Mouse (Mus musculus) CH12.LX (cell line): Measurements from ENCODE around the gene Rita1. TPM values are rescaled to one million over a fixed set of nuclear protein-coding genes. Genes with fewer than 3 reads are reported as not detected.

Experiments used
- DNase-seq: peaks from one replicate; pipeline ENCODE4 v3.0.0-alpha.2; 2013; ENCODE audit errors: extremely low read depth
- H3K27ac ChIP-seq: 2 replicates; pipeline ENCODE4 v1.5.1; 2012; ENCODE audit warnings: low read depth, mild to moderate bottlenecking, control low read depth, moderate library complexity; ENCODE audit not compliant: insufficient read depth
- H3K27me3 ChIP-seq: replicated peaks from 2 replicates; pipeline ENCODE3; 2012; ENCODE audit warnings: inconsistent platforms
- H3K36me3 ChIP-seq, 2 experiments: replicated peaks in 1 of 2; 2 replicates each; pipeline versions ENCODE3 to v1.6.1; 2012; ENCODE audit warnings: inconsistent platforms in 1 of 2, low read length in 1 of 2, mild to moderate bottlenecking in 1 of 2, mixed read lengths in 1 of 2, moderate library complexity in 1 of 2; ENCODE audit not compliant: control insufficient read depth in 1 of 2, insufficient read depth in 1 of 2
- H3K4me1 ChIP-seq, 2 experiments: 2 replicates each; pipeline ENCODE4 v1.6.1; 2012; ENCODE audit warnings: inconsistent platforms in 1 of 2, moderate library complexity in 1 of 2; ENCODE audit not compliant: insufficient read depth in 2 of 2, control insufficient read depth in 1 of 2
- H3K4me2 ChIP-seq: 2 replicates; pipeline ENCODE4 v1.6.1; 2012; ENCODE audit warnings: low read depth, mild to moderate bottlenecking, control low read depth; ENCODE audit not compliant: poor library complexity, insufficient read depth, severe bottlenecking
- H3K4me3 ChIP-seq, 3 experiments: fragments of 150-350 bp in 1 of 3; sonication (generic) in 1 of 3; replicated peaks in 1 of 3; 2 replicates each; pipeline versions ENCODE3 to v1.5.1; 2011 to 2012; ENCODE audit warnings: low read depth in 2 of 3, low read length in 2 of 3, mild to moderate bottlenecking in 2 of 3, moderate library complexity in 2 of 3, control low read depth in 1 of 3, improper control_type of control experiment in 1 of 3, inconsistent platforms in 1 of 3, mixed read lengths in 1 of 3; ENCODE audit not compliant: poor library complexity in 1 of 3
- H3K79me2 ChIP-seq: replicated peaks from 2 replicates; pipeline ENCODE4 v1.6.1; 2012; ENCODE audit warnings: mild to moderate bottlenecking, moderate library complexity; ENCODE audit not compliant: control insufficient read depth, poor library complexity, insufficient read depth, severe bottlenecking; ENCODE audit errors: extremely low read depth
- H3K9ac ChIP-seq: 2 replicates; pipeline ENCODE4 v1.6.1; 2012; ENCODE audit warnings: low read depth, mild to moderate bottlenecking, control low read depth, moderate library complexity; ENCODE audit not compliant: insufficient read depth
- H3K9me3 ChIP-seq: replicated peaks from 2 replicates; pipeline ENCODE3; 2012; ENCODE audit warnings: low read length, inconsistent platforms, mixed read lengths
- BHLHE40 ChIP-seq: IDR thresholded peaks from 2 replicates; pipeline ENCODE4 v1.6.1; 2011; ENCODE audit warnings: mild to moderate bottlenecking, low read depth, low read length, improper control_type of control experiment
- ELF1 ChIP-seq: IDR thresholded peaks from 2 replicates; pipeline ENCODE4 v1.6.1; 2014; ENCODE audit warnings: low read depth, mild to moderate bottlenecking, inconsistent platforms, low read length, improper control_type of control experiment
- ETS1 ChIP-seq: conservative IDR thresholded peaks from 2 replicates; pipeline ENCODE4 v1.6.1; 2012; ENCODE audit warnings: low read depth, mild to moderate bottlenecking, inconsistent platforms, low read length, improper control_type of control experiment, moderate library complexity
- KAT2A ChIP-seq: IDR thresholded peaks from 2 replicates; pipeline ENCODE4 v1.6.1; 2012; ENCODE audit warnings: low read length, improper control_type of control experiment, inconsistent platforms; ENCODE audit not compliant: insufficient replicate concordance
- MAFK ChIP-seq: IDR thresholded peaks from 2 replicates; pipeline ENCODE4 v1.6.1; 2011; ENCODE audit warnings: low read length, improper control_type of control experiment; ENCODE audit not compliant: insufficient replicate concordance
- MAX ChIP-seq: IDR thresholded peaks from 2 replicates; pipeline ENCODE4 v1.6.1; 2011; ENCODE audit warnings: low read length, improper control_type of control experiment
- MEF2A ChIP-seq: IDR thresholded peaks from 2 replicates; pipeline ENCODE4 v1.6.1; 2014; ENCODE audit warnings: low read depth, mild to moderate bottlenecking, inconsistent platforms, low read length, improper control_type of control experiment, borderline replicate concordance
- MXI1 ChIP-seq: IDR thresholded peaks from 2 replicates; pipeline ENCODE4 v1.6.1; 2011; ENCODE audit warnings: mild to moderate bottlenecking, low read depth, low read length, improper control_type of control experiment
- MYC ChIP-seq: IDR thresholded peaks from 2 replicates; pipeline ENCODE4 v1.6.1; 2011; ENCODE audit warnings: low read depth, mild to moderate bottlenecking, improper control_type of control experiment, low read length
- NELFE ChIP-seq: IDR thresholded peaks from 2 replicates; pipeline ENCODE4 v1.6.1; 2011; ENCODE audit warnings: low read depth, low read length, improper control_type of control experiment
- SIN3A ChIP-seq: IDR thresholded peaks from 2 replicates; pipeline ENCODE4 v1.6.1; 2012; ENCODE audit warnings: low read length, improper control_type of control experiment, inconsistent platforms
- UBTF ChIP-seq: IDR thresholded peaks from 2 replicates; pipeline ENCODE4 v1.6.1; 2012; ENCODE audit warnings: low read depth, mild to moderate bottlenecking, inconsistent platforms, low read length, improper control_type of control experiment, moderate library complexity
- USF1 ChIP-seq: IDR thresholded peaks from 2 replicates; pipeline ENCODE4 v1.6.1; 2014; ENCODE audit warnings: low read depth, mild to moderate bottlenecking, inconsistent platforms, low read length, improper control_type of control experiment
- USF2 ChIP-seq: conservative IDR thresholded peaks from 2 replicates; pipeline ENCODE4 v1.6.1; 2011; ENCODE audit warnings: low read depth, low read length, improper control_type of control experiment
- ZC3H11A ChIP-seq: IDR thresholded peaks from 2 replicates; pipeline ENCODE4 v1.6.1; 2012; ENCODE audit warnings: low read depth, mild to moderate bottlenecking, inconsistent platforms, low read length, improper control_type of control experiment
- ZNF384 ChIP-seq: IDR thresholded peaks from 2 replicates; pipeline ENCODE4 v1.6.1; 2012; ENCODE audit warnings: low read depth, low read length, improper control_type of control experiment, inconsistent platforms
- dilution Hi-C: fragments of 300-500 bp; cut with MboI; formaldehyde crosslinking; loops from 2 replicates; pipeline ENCODE4 v1.14.3; 2020; ENCODE audit warnings: low sequenced_read_pairs; ENCODE audit not compliant: extremely low pct_unique_long_range_greater_than_20kb, extremely low pct_ligation_motif_present
- in situ Hi-C: fragments of 300-500 bp; cut with MboI; formaldehyde crosslinking; loops from 3 replicates; pipeline ENCODE4 v1.14.3; 2019; ENCODE audit warnings: low sequenced_read_pairs, low pct_ligation_motif_present, low pct_unique_long_range_greater_than_20kb, mixed read lengths
- polyA plus RNA-seq: library from polyadenylated mRNA; unstranded; fragments of >175 nt; gene quantifications from 2 replicates; pipeline ENCODE4 v1.2.1, GENCODE M21; 2012; ENCODE audit warnings: low read depth; ENCODE audit not compliant: insufficient read length
- total RNA-seq, 2 experiments: library from RNA; depleted of rRNA; stranded (reverse); fragments of 300-350 nt in 1 of 2; fragments of >200 nt in 1 of 2; gene quantifications; 2 replicates each; pipeline ENCODE4 v1.2.3; 2012 to 2014

Gene Rita1
- total and polyA plus RNA-seq, 3 experiments: 6.3 to 10.2 (median 7.3) TPM

- H3K4me3 ChIP-seq: no peak overlapping the region
- no peak for TF ChIP-seq MYC
- no peak for TF ChIP-seq MXI1
- no peak for TF ChIP-seq ZC3H11A
- TF ChIP-seq MAFK: no peak
- no peak for TF ChIP-seq NELFE
- no peak for DNase-seq
- no peaks in the 10 kb centered on the region for H3K36me3 ChIP-seq
- dilution Hi-C loops: no loop called here
- no peak overlapping the region for H3K4me2 ChIP-seq
- no peak overlapping the region for H3K27ac ChIP-seq
- no peaks in the 10 kb centered on the region for H3K27me3 ChIP-seq
- H3K79me2 ChIP-seq: no peaks in the 10 kb centered on the region
- H3K9me3 ChIP-seq: no peaks in the 10 kb centered on the region
- peaks cover 4 to 33% of the 10 kb centered on the region in 2 experiments; a peak in 3 of 4 replicates for H3K4me1 ChIP-seq
- H3K9ac ChIP-seq: no peak overlapping the region
- in situ Hi-C loops: no loop called here
These were observed 45.6 kb downstream of the Rita1 start for GRCm38 (mm10) chr5:120566681-120567252.

GRCm38 (mm10) chr5:120566101-120566500 lies 46.3 kb downstream of the Rita1 start:
- no peaks in the 10 kb centered on the region for H3K9me3 ChIP-seq
- dilution Hi-C loops: no loop called here
- peaks cover 4 to 26% of the 10 kb centered on the region in 2 experiments; a peak in 3 of 4 replicates for H3K4me1 ChIP-seq
- H3K27me3 ChIP-seq: no peaks in the 10 kb centered on the region
- no peak for DNase-seq
- H3K27ac ChIP-seq: no peak overlapping the region
- in situ Hi-C loops: no loop called here
- H3K9ac ChIP-seq: no peak overlapping the region
- no peak overlapping the region for H3K4me2 ChIP-seq
- TF ChIP-seq MAFK (no peak), SIN3A (no peak), USF1 (no peak), ZNF384 (no peak), MAX (no peak), KAT2A (no peak), UBTF (no peak), BHLHE40 (no peak), USF2 (no peak), ETS1 (no peak), ELF1 (no peak), MEF2A (no peak)
- H3K36me3 ChIP-seq: no peaks in the 10 kb centered on the region
- H3K4me3 ChIP-seq: no peak overlapping the region
- no peaks in the 10 kb centered on the region for H3K79me2 ChIP-seq
